Mouse (Mus musculus): ENCODE data around the gene Chil6. TPM values are rescaled to one million over a fixed set of nuclear protein-coding genes. Genes with fewer than 3 reads are reported as not detected.

Chil6 gene
- polyA plus RNA-seq (2016; fragmentation: Nextera tagmentation; extraction: Ambion mirVana): not detected in 2 replicates

- no peak within 1 kb of the TSS for H3K4me2 ChIP-seq
- no peaks in the 10 kb centered on the region for H3K36me3 ChIP-seq
- H3K27ac ChIP-seq: no peak within 1 kb of the TSS
- ATAC-seq: no peak
- no peak within 1 kb of the TSS for H3K4me3 ChIP-seq
- no peak within 1 kb of the TSS for H3K9ac ChIP-seq
- no peaks in the 10 kb centered on the region for H3K4me1 ChIP-seq
- no peaks in the 10 kb centered on the region for H3K27me3 ChIP-seq (replicated peaks)
- no peaks in the 10 kb centered on the region for H3K9me3 ChIP-seq (replicated peaks)
Observed at GRCm38 (mm10) chr3:106406082-106406481, at the start of gene Chil6. Chil6 (minus strand) TSS chr3:106406182.

GRCm38 (mm10) chr3:106452616-106453015, 46.6 kb upstream of the Chil6 start:
- 28% methylated on average over 4 of the region's 4 CpGs for WGBS (ENCODE audit: insufficient replicate concordance)
- H3K9me3 ChIP-seq (replicated peaks): no peaks in the 10 kb centered on the region
- no peak overlapping the region for H3K4me2 ChIP-seq
- no peaks in the 10 kb centered on the region for H3K27me3 ChIP-seq (replicated peaks)
- H3K27ac ChIP-seq: no peak overlapping the region
- no peak overlapping the region for H3K4me3 ChIP-seq
- peak; percentile 68 for ATAC-seq
- no peak overlapping the region for H3K9ac ChIP-seq
- H3K36me3 ChIP-seq: no peaks in the 10 kb centered on the region
- H3K4me1 ChIP-seq: no peaks in the 10 kb centered on the region

- H3K27ac ChIP-seq: no peak overlapping the region
- H3K9me3 ChIP-seq (replicated peaks): no peaks in the 10 kb centered on the region
- no peaks in the 10 kb centered on the region for H3K36me3 ChIP-seq
- ATAC-seq: no peak
- H3K27me3 ChIP-seq (replicated peaks): no peaks in the 10 kb centered on the region
- no peak overlapping the region for H3K4me3 ChIP-seq
- no peak overlapping the region for H3K9ac ChIP-seq
- H3K4me2 ChIP-seq: no peak overlapping the region
- H3K4me1 ChIP-seq: no peaks in the 10 kb centered on the region
- WGBS (ENCODE audit: insufficient replicate concordance): 42% methylated on average over 4 of the region's 4 CpGs
Observed at GRCm38 (mm10) chr3:106449567-106449966, 43.6 kb upstream of the Chil6 start.

- no peak for ATAC-seq
Observed at GRCm38 (mm10) chr3:106448995-106449394, 43.0 kb upstream of the Chil6 start.

GRCm38 (mm10) chr3:106448571-106448970, 42.6 kb upstream of the Chil6 start:
- no peaks in the 10 kb centered on the region for H3K9me3 ChIP-seq (replicated peaks)
- H3K36me3 ChIP-seq: no peaks in the 10 kb centered on the region
- no peak overlapping the region for H3K4me2 ChIP-seq
- no peak overlapping the region for H3K9ac ChIP-seq
- no peaks in the 10 kb centered on the region for H3K4me1 ChIP-seq
- no peaks in the 10 kb centered on the region for H3K27me3 ChIP-seq (replicated peaks)
- no peak overlapping the region for H3K27ac ChIP-seq
- H3K4me3 ChIP-seq: no peak overlapping the region
- no peak for ATAC-seq

More at GRCm38 (mm10) chr3:106448995-106449394, 43.0 kb upstream of the Chil6 start:
- no peaks in the 10 kb centered on the region for H3K27me3 ChIP-seq (replicated peaks)
- H3K4me2 ChIP-seq: no peak overlapping the region
- H3K4me1 ChIP-seq: no peaks in the 10 kb centered on the region
- H3K9ac ChIP-seq: no peak overlapping the region
- no peaks in the 10 kb centered on the region for H3K36me3 ChIP-seq
- no peak overlapping the region for H3K27ac ChIP-seq
- no peak overlapping the region for H3K4me3 ChIP-seq
- H3K9me3 ChIP-seq (replicated peaks): no peaks in the 10 kb centered on the region

Other genes starting within 250 kb of the Chil6 start
- gene Chil3, start 238.6 kb downstream of the Chil6 start, polyA plus RNA-seq (2016; fragmentation: Nextera tagmentation; extraction: Ambion mirVana): not detected in 2 replicates
- not detected in 2 replicates for gene Chil4, start 186.7 kb downstream of the Chil6 start, polyA plus RNA-seq (2016; fragmentation: Nextera tagmentation; extraction: Ambion mirVana)
- gene Dennd2d, start 76.2 kb upstream of the Chil6 start, polyA plus RNA-seq (2016; fragmentation: Nextera tagmentation; extraction: Ambion mirVana): 4.6 and 4.9 TPM in 2 replicates
- gene Dram2, start 141.6 kb upstream of the Chil6 start, polyA plus RNA-seq (2016; fragmentation: Nextera tagmentation; extraction: Ambion mirVana): 23.9 and 24.9 TPM in 2 replicates
- gene Cept1, start 141.6 kb upstream of the Chil6 start, polyA plus RNA-seq (2016; fragmentation: Nextera tagmentation; extraction: Ambion mirVana): 23.2 and 31.3 TPM in 2 replicates

All from liver, embryonic 12.5 days (tissue).